Mouse (Mus musculus): ENCODE results near the gene Vmn2r10. TPM values are rescaled to one million over a fixed set of nuclear protein-coding genes. Genes with fewer than 3 reads are reported as not detected.
"Not testable (repeated sequence)": the region's sequence is repeated elsewhere in the genome, so short reads cannot be mapped to it uniquely, and the experiment has no call there.

The Vmn2r10 gene
- not detected in 2 replicates for polyA plus RNA-seq (2011; ENCODE audit: insufficient read depth, insufficient read length, low replicate concordance, missing spikeins)

- H3K27ac ChIP-seq (ENCODE audit: control insufficient read depth, insufficient read depth, low read depth, low read length, poor library complexity); H3K4me3 ChIP-seq (replicated peaks; ENCODE audit: control insufficient read depth, low read depth, low read length); H3K4me1 ChIP-seq (ENCODE audit: control insufficient read depth, insufficient read depth, low read length): not testable (repeated sequence)
Measured at GRCm38 (mm10) chr5:109006427-109006826, at the start of gene Vmn2r10. Gene Vmn2r10 (minus strand): TSS chr5:109006527.

GRCm38 (mm10) chr5:109055286-109055685, 49.0 kb upstream of the Vmn2r10 start:
- no peak for TF ChIP-seq CTCF (IDR thresholded peaks at IDR 0.05; ENCODE audit: control insufficient read depth, insufficient read depth, low read length)
- TF ChIP-seq POLR2A (IDR thresholded peaks at IDR 0.05; ENCODE audit: borderline replicate concordance, control insufficient read depth, low read depth, low read length): no peak
- 76% methylated on average over 1 of the region's 1 CpGs for WGBS
- no peak overlapping the region for H3K4me3 ChIP-seq (replicated peaks; ENCODE audit: control insufficient read depth, low read depth, low read length)
- no peaks in the 10 kb centered on the region for H3K4me1 ChIP-seq (ENCODE audit: control insufficient read depth, insufficient read depth, low read length)
- H3K27ac ChIP-seq (ENCODE audit: control insufficient read depth, insufficient read depth, low read depth, low read length, poor library complexity): no peak overlapping the region

- TF ChIP-seq CTCF (IDR thresholded peaks at IDR 0.05; ENCODE audit: control insufficient read depth, insufficient read depth, low read length) (no peak), POLR2A (IDR thresholded peaks at IDR 0.05; ENCODE audit: borderline replicate concordance, control insufficient read depth, low read depth, low read length) (no peak)
- no peak overlapping the region for H3K27ac ChIP-seq (ENCODE audit: control insufficient read depth, insufficient read depth, low read depth, low read length, poor library complexity)
- H3K4me3 ChIP-seq (replicated peaks; ENCODE audit: control insufficient read depth, low read depth, low read length): no peak overlapping the region
- no peaks in the 10 kb centered on the region for H3K4me1 ChIP-seq (ENCODE audit: control insufficient read depth, insufficient read depth, low read length)
Measured at GRCm38 (mm10) chr5:109032591-109032990, 26.3 kb upstream of the Vmn2r10 start.

GRCm38 (mm10) chr5:108988924-108989323, 17.4 kb downstream of the Vmn2r10 start:
- WGBS: 61% methylated on average over 3 of the region's 3 CpGs
- no peak overlapping the region for H3K4me3 ChIP-seq (replicated peaks; ENCODE audit: control insufficient read depth, low read depth, low read length)
- H3K27ac ChIP-seq (ENCODE audit: control insufficient read depth, insufficient read depth, low read depth, low read length, poor library complexity): no peak overlapping the region
- no peak for TF ChIP-seq CTCF (IDR thresholded peaks at IDR 0.05; ENCODE audit: control insufficient read depth, insufficient read depth, low read length)
- no peak for TF ChIP-seq POLR2A (IDR thresholded peaks at IDR 0.05; ENCODE audit: borderline replicate concordance, control insufficient read depth, low read depth, low read length)
- no peaks in the 10 kb centered on the region for H3K4me1 ChIP-seq (ENCODE audit: control insufficient read depth, insufficient read depth, low read length)

Other genes with a start within 250 kb of the Vmn2r10 start
- 4.6 and 5.6 TPM in 2 replicates for gene Rnf212, start 231.5 kb downstream of the Vmn2r10 start, polyA plus RNA-seq (2011; ENCODE audit: insufficient read depth, insufficient read length, low replicate concordance, missing spikeins)
- gene Tmed11, start 211.2 kb downstream of the Vmn2r10 start, polyA plus RNA-seq (2011; ENCODE audit: insufficient read depth, insufficient read length, low replicate concordance, missing spikeins): not detected in 2 replicates
- gene Vmn2r8, start 197.7 kb downstream of the Vmn2r10 start, polyA plus RNA-seq (2011; ENCODE audit: insufficient read depth, insufficient read length, low replicate concordance, missing spikeins): 0.11 TPM in 1 of 2 replicates, not detected in the other
- not detected in 2 replicates for gene Vmn2r9, start 153.9 kb downstream of the Vmn2r10 start, polyA plus RNA-seq (2011; ENCODE audit: insufficient read depth, insufficient read length, low replicate concordance, missing spikeins)
- not detected in 2 replicates for gene Vmn2r11, start 53.0 kb upstream of the Vmn2r10 start, polyA plus RNA-seq (2011; ENCODE audit: insufficient read depth, insufficient read length, low replicate concordance, missing spikeins)
- gene Vmn2r12, start 91.4 kb upstream of the Vmn2r10 start, polyA plus RNA-seq (2011; ENCODE audit: insufficient read depth, insufficient read length, low replicate concordance, missing spikeins): not detected in 2 replicates
- 0.29 TPM in 1 of 2 replicates, not detected in the other for gene Vmn2r13, start 185.7 kb upstream of the Vmn2r10 start, polyA plus RNA-seq (2011; ENCODE audit: insufficient read depth, insufficient read length, low replicate concordance, missing spikeins)
- not detected in 2 replicates for gene Vmn2r14, start 218.2 kb upstream of the Vmn2r10 start, polyA plus RNA-seq (2011; ENCODE audit: insufficient read depth, insufficient read length, low replicate concordance, missing spikeins)

Measured in bone marrow, adult 2 months (tissue).